8 mouse cellular contexts compared by ENCODE assay signal in genomic region chr1:180279648-180280047, GRCm38 (mm10). TPM values are rescaled to one million over a fixed set of nuclear protein-coding genes. Genes with fewer than 3 reads are reported as not detected.
DNase-seq lines count a peak whose midpoint lies in the region; ATAC-seq and TF ChIP-seq lines count a peak whose summit lies in the region.

No protein-coding gene starts in this region.

- H3K4me1 ChIP-seq in hindbrain, postnatal 0 days (ENCODE audit: insufficient read depth, low read length), result no peaks in the 10 kb centered on the region
- H3K4me1 ChIP-seq in hindbrain, embryonic 11.5 days (replicated peaks; ENCODE audit: control insufficient read depth, insufficient read depth, low read length), result peaks cover 5% of the 10 kb centered on the region; the same call in 1 of the 2 replicates
- H3K4me1 ChIP-seq in heart, adult 2 months (ENCODE audit: control insufficient read depth, insufficient read depth, low read length), result peaks cover 17% of the 10 kb centered on the region
- H3K4me1 ChIP-seq in kidney, postnatal 0 days (replicated peaks; ENCODE audit: insufficient read depth, low read length), result peaks cover 14% of the 10 kb centered on the region

- TF ChIP-seq CTCF in hindbrain, postnatal 0 days (IDR thresholded peaks at IDR 0.05; ENCODE audit: low read depth), result no peak
- no peak for TF ChIP-seq CTCF in heart, adult 2 months (IDR thresholded peaks at IDR 0.05)
- TF ChIP-seq CTCF in kidney, postnatal 0 days (IDR thresholded peaks at IDR 0.05; ENCODE audit: low read depth), result no peak

- ATAC-seq in hindbrain, postnatal 0 days, result no peak
- no peak for ATAC-seq in hindbrain, embryonic 11.5 days (ENCODE audit: low FRiP score)
- ATAC-seq in kidney, postnatal 0 days (replicated peaks; ENCODE audit: low FRiP score, low read depth), result peak; percentile 84
- ATAC-seq in megakaryocyte-erythroid progenitor cell, adult 5-6 weeks (replicated peaks; ENCODE audit: low FRiP score, low TSS enrichment, poor library complexity, severe bottlenecking), result peak; percentile 84

- no peak overlapping the region for H3K9ac ChIP-seq in hindbrain, postnatal 0 days (replicated peaks; ENCODE audit: low read length)
- no peak overlapping the region for H3K9ac ChIP-seq in hindbrain, embryonic 11.5 days (ENCODE audit: low read depth, low read length)
- H3K9ac ChIP-seq in heart, adult 2 months (ENCODE audit: low read depth, low read length), result 0 out of 2 replicates have a peak overlapping the region, but pooled peaks have one; percentile 14
- H3K9ac ChIP-seq in kidney, postnatal 0 days (ENCODE audit: low read depth, low read length), result no peak overlapping the region

- WGBS in hindbrain, postnatal 0 days, result 32% methylated on average over 7 of the region's 7 CpGs
- 56% methylated on average over 7 of the region's 7 CpGs for WGBS in hindbrain, embryonic 11.5 days
- WGBS in heart, adult 2 months, result 14% methylated on average over 7 of the region's 7 CpGs
- 24% methylated on average over 7 of the region's 7 CpGs for WGBS in kidney, postnatal 0 days

- DNase-seq in hindbrain, postnatal 0 days (ENCODE audit: low spot score), result peak; percentile 60
- no peak for DNase-seq in hindbrain, embryonic 11.5 days (ENCODE audit: low spot score)
- peak; percentile 76 to 78 for DNase-seq in adrenal gland, postnatal 36 days
- peak; percentile 70 to 84 for DNase-seq in heart, adult 2 months
- peak; percentile 71 for DNase-seq in kidney, postnatal 0 days (ENCODE audit: low spot score)
- DNase-seq in thymus, postnatal 36 days, result peak; percentile 80 to 84
- DNase-seq in embryo, embryonic 11 days, result no peak

- no peak overlapping the region for H3K4me3 ChIP-seq in hindbrain, postnatal 0 days (ENCODE audit: low read length)
- H3K4me3 ChIP-seq in hindbrain, embryonic 11.5 days (ENCODE audit: low read depth, low read length), result no peak overlapping the region
- peak overlapping the region; percentile 27; the same call in 1 of the 2 replicates for H3K4me3 ChIP-seq in heart, adult 2 months
- H3K4me3 ChIP-seq in kidney, postnatal 0 days (replicated peaks; ENCODE audit: low read depth, low read length), result no peak overlapping the region

- peak; percentile 91 for TF ChIP-seq EP300 in heart, adult 2 months (IDR thresholded peaks at IDR 0.05; ENCODE audit: insufficient read depth, low read depth, low read length)

- 0 out of 2 replicates have a peak overlapping the region, but pooled peaks have one; percentile 14 for H3K4me2 ChIP-seq in hindbrain, postnatal 0 days (ENCODE audit: low read depth, low read length)
- no peak overlapping the region for H3K4me2 ChIP-seq in hindbrain, embryonic 11.5 days (replicated peaks; ENCODE audit: low read depth, low read length)
- H3K4me2 ChIP-seq in kidney, postnatal 0 days (ENCODE audit: low read length), result no peak overlapping the region

- H3K9me3 ChIP-seq in hindbrain, postnatal 0 days (ENCODE audit: low read length), result 0 out of 2 replicates have a peak, but pooled peaks cover 3% of the 10 kb centered on the region
- H3K9me3 ChIP-seq in hindbrain, embryonic 11.5 days (ENCODE audit: control insufficient read depth, low read length), result no peaks in the 10 kb centered on the region
- no peaks in the 10 kb centered on the region for H3K9me3 ChIP-seq in kidney, postnatal 0 days (replicated peaks; ENCODE audit: low read length)

- intact Hi-C loops in heart, adult 2 months (cut with DNase I), result loop anchor here (2.0 kb wide), 1 partner anchor 127 kb away; no protein-coding TSS in a partner anchor

- H3K79me2 ChIP-seq in heart, adult 2 months (replicated peaks; ENCODE audit: control insufficient read depth, insufficient read depth, low read length), result no peaks in the 10 kb centered on the region

- H3K27me3 ChIP-seq in hindbrain, postnatal 0 days (ENCODE audit: insufficient read depth, low read length), result no peaks in the 10 kb centered on the region
- no peaks in the 10 kb centered on the region for H3K27me3 ChIP-seq in hindbrain, embryonic 11.5 days (ENCODE audit: control insufficient read depth, insufficient read depth, low read length)
- no peaks in the 10 kb centered on the region for H3K27me3 ChIP-seq in heart, adult 2 months (ENCODE audit: control insufficient read depth, insufficient read depth, low read length)
- H3K27me3 ChIP-seq in kidney, postnatal 0 days (ENCODE audit: insufficient read depth, low read length), result no peaks in the 10 kb centered on the region

- no peaks in the 10 kb centered on the region for H3K36me3 ChIP-seq in hindbrain, postnatal 0 days (ENCODE audit: insufficient read depth, low read length)
- H3K36me3 ChIP-seq in hindbrain, embryonic 11.5 days (ENCODE audit: control insufficient read depth, insufficient read depth, low read length), result no peaks in the 10 kb centered on the region
- H3K36me3 ChIP-seq in heart, adult 2 months (ENCODE audit: control insufficient read depth, insufficient read depth, low read length), result no peaks in the 10 kb centered on the region
- no peaks in the 10 kb centered on the region for H3K36me3 ChIP-seq in kidney, postnatal 0 days (ENCODE audit: insufficient read depth, low read length)

- H3K27ac ChIP-seq in hindbrain, postnatal 0 days, result no peak overlapping the region
- H3K27ac ChIP-seq in hindbrain, embryonic 11.5 days (ENCODE audit: low read depth, low read length), result no peak overlapping the region
- peak overlapping the region; percentile 84 for H3K27ac ChIP-seq in heart, adult 2 months
- H3K27ac ChIP-seq in kidney, postnatal 0 days, result no peak overlapping the region

- peak; percentile 39; the same call in 1 of the 2 replicates for TF ChIP-seq POLR2A in heart, adult 2 months (IDR thresholded peaks at IDR 0.05; ENCODE audit: insufficient read depth, low read depth, low read length)

RNA-seq across cellular contexts. Expression of gene Psen2, which starts 16.4 kb away (rescaled TPM):
- total RNA-seq in hindbrain, postnatal 0 days (2014; rRNA removed), result 26.6 and 33.5 TPM in 2 replicates
- polyA plus RNA-seq in hindbrain, postnatal 0 days (2015; fragmentation: Nextera tagmentation; extraction: Ambion mirVana), result 23.2 and 23.7 TPM in 2 replicates
- 4.4 and 6.9 TPM in 2 replicates for polyA plus RNA-seq in hindbrain, embryonic 11.5 days (2014; fragmentation: Nextera tagmentation; extraction: Ambion mirVana)
- 10 to 100 TPM; 24.5 to 33.5 TPM for total RNA-seq in adrenal gland, postnatal 36 days (2021)
- 10 to 100 TPM; 11.6 to 13.1 TPM for total RNA-seq in heart, adult 2 months (2021)
- polyA plus RNA-seq in heart, adult 2 months (2012; rRNA removed), result 30.5 and 35.8 TPM in 2 replicates
- 19.8 and 20.8 TPM in 2 replicates for polyA plus RNA-seq in kidney, postnatal 0 days (2015; fragmentation: Nextera tagmentation; extraction: Ambion mirVana)
- 75.6 and 93.3 TPM in 2 replicates for total RNA-seq in megakaryocyte-erythroid progenitor cell, adult 5-6 weeks (2014; fragmentation: Nextera tagmentation)
- total RNA-seq in megakaryocyte-erythroid progenitor cell, adult 5-6 weeks (2017), result 39.5 and 66.4 TPM in 2 replicates

RNA-seq across cellular contexts. Expression of gene Itpkb, which starts 50.6 kb away (rescaled TPM):
- total RNA-seq in hindbrain, postnatal 0 days (2014; rRNA removed), result 16.9 and 19.0 TPM in 2 replicates
- 4.1 and 4.8 TPM in 2 replicates for polyA plus RNA-seq in hindbrain, postnatal 0 days (2015; fragmentation: Nextera tagmentation; extraction: Ambion mirVana)
- polyA plus RNA-seq in hindbrain, embryonic 11.5 days (2014; fragmentation: Nextera tagmentation; extraction: Ambion mirVana), result 2.9 and 4.3 TPM in 2 replicates
- total RNA-seq in adrenal gland, postnatal 36 days (2021), result 10 to 100 TPM; 58.5 to 71.5 TPM
- 10 to 100 TPM; 50.0 to 50.7 TPM for total RNA-seq in heart, adult 2 months (2021)
- 21.5 and 29.9 TPM in 2 replicates for polyA plus RNA-seq in heart, adult 2 months (2012; rRNA removed)
- 6.8 and 7.1 TPM in 2 replicates for polyA plus RNA-seq in kidney, postnatal 0 days (2015; fragmentation: Nextera tagmentation; extraction: Ambion mirVana)
- 11.5 and 12.9 TPM in 2 replicates for total RNA-seq in megakaryocyte-erythroid progenitor cell, adult 5-6 weeks (2014; fragmentation: Nextera tagmentation)
- total RNA-seq in megakaryocyte-erythroid progenitor cell, adult 5-6 weeks (2017), result 6.1 and 6.3 TPM in 2 replicates

Comparison
In these comparisons a context has a peak if more than half of its experiments do, and no peak if none do; other contexts are left out.
1. DNase-seq: peak in hindbrain, postnatal 0 days (single experiment), adrenal gland, postnatal 36 days (2 of 2), heart, adult 2 months (2 of 2), kidney, postnatal 0 days (single experiment) and thymus, postnatal 36 days (2 of 2); none in hindbrain, embryonic 11.5 days (single experiment) and embryo, embryonic 11 days (single experiment).
2. ATAC-seq: peak in kidney, postnatal 0 days (single experiment) and megakaryocyte-erythroid progenitor cell, adult 5-6 weeks (single experiment); none in hindbrain, postnatal 0 days (single experiment) and hindbrain, embryonic 11.5 days (single experiment).